Mouse (Mus musculus): ENCODE data around the gene Tet3. TPM values are rescaled to one million over a fixed set of nuclear protein-coding genes. Genes with fewer than 3 reads are reported as not detected.
A peak's percentile ranks its signal among the peaks of the same experiment; 100 is the strongest.

Gene Tet3
- polyA plus RNA-seq, 1 experiment from 2014 or later = 13.9 TPM

DNA sequence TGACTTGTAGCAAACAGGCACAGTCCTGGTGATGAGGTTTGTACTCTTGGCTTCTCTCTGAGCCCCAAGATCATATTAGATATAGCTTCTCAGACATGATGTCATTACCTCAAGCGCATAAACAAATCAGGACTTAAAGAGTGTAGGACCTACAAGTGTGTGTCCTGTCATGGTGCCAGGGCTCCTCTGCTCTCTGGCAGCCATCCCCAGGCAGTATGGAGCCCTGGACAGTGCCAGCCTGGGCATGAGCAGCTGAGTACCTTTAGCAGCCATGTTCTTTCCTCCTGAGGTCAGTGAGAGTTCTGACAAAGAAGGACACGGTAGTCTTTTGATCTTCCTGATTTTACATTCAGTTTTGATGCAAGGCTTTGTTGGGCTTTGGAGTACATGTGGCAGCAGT, 115.9 kb downstream of the Tet3 start:
- 97% methylated on average over 2 of the region's 2 CpGs for WGBS (ENCODE audit: missing documents)
- peaks cover 59% of the 10 kb centered on the region for H3K36me3 ChIP-seq (ENCODE audit: inconsistent target)

DNA sequence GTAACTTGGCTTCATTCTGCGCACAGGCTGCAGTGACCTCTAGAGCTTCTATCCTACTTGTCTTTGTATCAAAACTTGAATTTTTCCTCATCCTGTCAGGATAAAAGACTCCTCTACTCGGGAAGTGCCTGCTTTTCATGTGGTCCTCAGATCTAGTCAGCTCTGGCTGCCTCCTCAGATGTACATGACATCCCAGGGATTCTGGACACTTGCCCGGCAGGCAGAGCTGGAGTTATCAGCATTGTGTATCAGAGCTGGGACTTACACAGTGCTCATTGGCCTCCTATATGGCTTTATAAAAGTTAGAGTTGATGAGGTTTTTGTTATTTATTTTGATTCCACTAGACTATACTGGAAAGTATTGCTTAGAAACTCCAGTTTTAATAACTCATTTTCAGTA, 117.5 kb downstream of the Tet3 start:
- Histone ChIP-seq H3K4me3 (ENCODE audit: inconsistent target) (no peak overlapping the region), H3K36me3 (ENCODE audit: inconsistent target) (peaks cover 73% of the 10 kb centered on the region), H3K79me2 (ENCODE audit: inconsistent target) (peaks cover 67% of the 10 kb centered on the region; the same call in 1 of the 2 replicates), H3K27ac (no peak overlapping the region)
- 85% methylated on average over 3 of the region's 3 CpGs for WGBS (ENCODE audit: missing documents)

More for the DNA sequence above, 115.9 kb downstream of the Tet3 start:
- H3K79me2 ChIP-seq (ENCODE audit: inconsistent target) = peaks cover 51% of the 10 kb centered on the region; the same call in 1 of the 2 replicates
- H3K4me3 ChIP-seq (ENCODE audit: inconsistent target) = no peak overlapping the region
- H3K27ac ChIP-seq = no peak overlapping the region

GRCm38 (mm10) chr6:83327591-83328190, 131.2 kb downstream of the Tet3 start:
- Histone ChIP-seq H3K4me3 (ENCODE audit: inconsistent target) (no peak overlapping the region; the same call in 1 of the 2 replicates), H3K27ac (no peak overlapping the region), H3K79me2 (ENCODE audit: inconsistent target) (peaks cover 85% of the 10 kb centered on the region), H3K36me3 (ENCODE audit: inconsistent target) (peaks cover 42% of the 10 kb centered on the region)
- WGBS (ENCODE audit: missing documents) = 88% methylated on average over 3 of the region's 3 CpGs

DNA sequence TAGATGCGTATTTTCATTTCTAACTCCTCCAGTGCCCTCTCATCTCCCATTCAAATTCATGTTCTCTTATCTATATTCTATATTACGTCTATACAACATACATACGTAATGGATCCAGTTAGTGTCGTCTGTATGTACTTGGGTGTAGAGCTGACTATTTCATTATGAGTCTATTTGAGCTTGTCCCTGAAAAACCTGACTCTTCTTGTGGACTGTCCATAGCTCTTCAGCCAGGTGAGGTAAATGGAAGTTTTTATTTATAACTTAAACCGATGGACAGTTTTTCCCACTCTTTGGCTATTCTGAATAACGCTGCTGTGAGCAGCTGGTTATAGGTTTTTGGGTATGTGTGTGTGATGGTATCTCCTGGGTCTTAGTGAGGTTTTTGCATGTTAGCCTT, 132.1 kb downstream of the Tet3 start:
- Histone ChIP-seq H3K4me3 (ENCODE audit: inconsistent target) (peak overlapping the region; percentile 93), H3K36me3 (ENCODE audit: inconsistent target) (peaks cover 35% of the 10 kb centered on the region), H3K27ac (peak overlapping the region; percentile 43), H3K79me2 (ENCODE audit: inconsistent target) (peaks cover 77% of the 10 kb centered on the region)
- 52% methylated on average over 6 of the region's 6 CpGs for WGBS (ENCODE audit: missing documents)

DNA sequence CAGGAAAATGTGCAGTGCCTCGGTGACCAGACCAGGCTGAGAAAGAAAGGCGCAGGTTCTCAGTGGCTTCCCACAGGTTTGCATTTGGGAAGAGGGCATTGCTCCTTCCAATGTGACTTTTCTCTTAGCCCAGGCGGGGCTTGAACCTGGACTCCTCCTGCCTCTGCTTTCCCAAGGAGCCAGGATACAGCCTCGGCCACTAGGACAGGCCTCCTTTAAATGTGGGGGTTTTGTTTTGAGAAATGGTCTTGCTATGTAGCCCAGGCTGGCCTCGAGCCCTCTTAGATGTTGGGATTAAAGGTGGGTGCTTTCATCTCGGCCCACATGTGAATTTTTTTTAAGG, 132.5 kb downstream of the Tet3 start:
- 2% methylated on average over 5 of the region's 6 CpGs for WGBS (ENCODE audit: missing documents)
- H3K4me3 ChIP-seq (ENCODE audit: inconsistent target) = peak overlapping the region; percentile 93
- peaks cover 31% of the 10 kb centered on the region for H3K36me3 ChIP-seq (ENCODE audit: inconsistent target)
- peaks cover 73% of the 10 kb centered on the region for H3K79me2 ChIP-seq (ENCODE audit: inconsistent target)
- H3K27ac ChIP-seq = peak overlapping the region; percentile 43

DNA sequence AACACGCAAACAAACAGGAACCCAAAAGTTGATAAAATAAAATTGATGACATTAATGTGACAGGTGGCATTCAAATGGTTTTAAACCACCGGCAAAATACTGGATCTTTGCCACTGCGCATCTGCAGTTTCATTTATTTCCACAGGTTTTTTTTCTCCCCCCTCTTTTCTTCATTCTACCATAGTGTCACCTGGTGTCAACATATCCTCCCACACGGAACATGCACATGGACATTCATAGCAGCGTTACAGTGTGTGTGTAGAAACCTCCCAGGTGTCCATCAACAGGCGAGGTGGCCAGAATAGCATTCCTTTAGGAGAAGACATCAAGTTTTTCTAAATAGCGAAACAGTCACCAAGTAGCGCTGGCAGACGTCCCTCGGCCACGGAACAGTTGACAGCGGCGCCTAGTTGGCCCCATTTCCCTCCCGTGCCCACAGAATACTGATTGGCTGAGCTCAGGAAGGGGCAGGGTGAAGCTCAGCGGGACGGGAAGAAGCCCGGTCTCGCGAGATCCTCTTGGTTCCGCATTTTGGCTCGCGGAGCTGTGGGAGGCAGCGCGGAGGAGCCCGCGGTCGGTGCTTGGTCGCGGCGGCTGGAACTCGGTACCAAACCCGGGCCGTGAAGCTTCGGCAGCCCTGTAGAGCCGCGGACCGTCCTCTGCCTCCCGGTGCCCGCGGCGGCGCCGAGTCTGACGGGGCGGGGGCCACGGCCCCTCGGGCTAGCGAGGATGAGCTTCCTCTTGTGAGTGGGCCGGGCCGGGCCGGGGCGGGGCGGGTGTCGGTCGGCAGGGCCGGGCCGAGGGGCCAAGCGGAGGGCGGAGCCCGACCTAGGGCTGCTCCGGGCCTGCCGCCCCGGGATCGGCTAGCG, 133.1 kb downstream of the Tet3 start, which contains the start of the genes Mthfd2 and Mob1a:
Gene Mthfd2, minus strand, starts transcription at position 384 of the 869 bp plus-strand sequence.
Gene Mob1a, plus strand, starts transcription at position 492 of the 869 bp plus-strand sequence.
- peaks cover 25% of the 10 kb centered on the region for H3K36me3 ChIP-seq (ENCODE audit: inconsistent target)
- peak within 1 kb of the TSS; percentile 93 for H3K4me3 ChIP-seq (ENCODE audit: inconsistent target)
- H3K27ac ChIP-seq = peak within 1 kb of the TSS; percentile 44
- H3K79me2 ChIP-seq (ENCODE audit: inconsistent target) = peaks cover 67% of the 10 kb centered on the region
- WGBS (ENCODE audit: missing documents) = under 1% methylated on average over 62 of the region's 65 CpGs

DNA sequence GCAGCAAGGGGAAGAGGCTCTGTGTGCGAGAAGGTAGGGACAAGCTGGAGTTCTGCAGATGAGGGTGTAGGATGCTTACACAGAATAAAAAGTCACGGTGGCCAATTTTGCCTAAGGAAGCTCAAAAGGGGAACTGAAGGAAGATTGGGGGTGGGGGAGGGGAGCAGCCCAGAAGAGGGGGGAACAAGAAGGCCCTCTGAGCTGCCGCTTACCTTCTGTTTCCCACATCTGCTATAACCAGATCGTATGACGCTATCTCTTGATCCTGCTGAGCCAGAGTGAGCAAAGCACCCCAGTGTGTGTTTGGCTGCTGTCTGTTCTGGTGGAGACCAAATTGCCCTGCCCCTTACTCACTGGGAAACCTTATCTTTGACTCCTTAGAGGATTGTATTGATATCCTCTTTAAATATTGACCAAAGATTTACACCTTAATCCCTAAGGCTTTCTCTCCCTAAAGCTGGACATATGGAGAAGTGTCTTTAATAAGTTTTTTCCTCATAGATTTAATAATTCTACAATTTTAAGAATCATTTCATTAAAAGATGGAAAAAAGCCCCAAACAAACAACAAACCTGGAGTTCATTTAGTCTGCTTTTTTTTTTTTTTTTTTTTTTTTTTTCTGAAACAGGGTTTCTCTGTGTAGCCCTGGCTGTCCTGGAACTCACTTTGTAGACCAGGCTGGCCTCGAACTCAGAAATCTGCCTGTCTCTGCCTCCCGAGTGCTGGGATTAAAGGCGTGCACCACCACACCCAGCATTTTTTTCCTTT, 135.0 kb downstream of the Tet3 start:
- H3K27ac ChIP-seq = peak overlapping the region; percentile 68
- H3K36me3 ChIP-seq (ENCODE audit: inconsistent target) = peaks cover 7% of the 10 kb centered on the region; the same call in 1 of the 2 replicates
- WGBS (ENCODE audit: missing documents) = 5% methylated on average over 5 of the region's 8 CpGs
- H3K79me2 ChIP-seq (ENCODE audit: inconsistent target) = peaks cover 47% of the 10 kb centered on the region
- no peak overlapping the region for H3K4me3 ChIP-seq (ENCODE audit: inconsistent target)

DNA sequence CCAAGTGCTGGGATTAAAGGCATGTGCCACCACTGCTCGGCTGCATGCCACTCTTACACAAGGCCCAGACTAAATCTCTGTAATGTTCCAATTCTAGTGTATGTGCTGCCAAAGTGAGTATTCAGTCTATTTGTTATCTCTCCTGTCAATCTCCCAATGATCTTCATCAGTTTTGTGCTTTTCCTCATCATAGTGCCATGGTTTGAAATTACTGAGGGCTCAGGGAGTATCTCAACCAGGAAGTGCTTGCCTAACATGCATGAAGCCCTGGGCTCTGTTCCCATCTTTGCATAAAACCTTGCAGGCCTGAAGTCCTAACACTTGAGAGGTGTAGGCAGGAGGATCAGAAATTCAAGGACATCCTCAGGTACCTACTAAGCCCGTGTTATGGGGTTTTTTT, 136.1 kb downstream of the Tet3 start:
- H3K4me3 ChIP-seq (ENCODE audit: inconsistent target) = no peak overlapping the region
- 87% methylated on average over 1 of the region's 2 CpGs for WGBS (ENCODE audit: missing documents)
- H3K36me3 ChIP-seq (ENCODE audit: inconsistent target) = no peaks in the 10 kb centered on the region
- H3K79me2 ChIP-seq (ENCODE audit: inconsistent target) = peaks cover 37% of the 10 kb centered on the region
- H3K27ac ChIP-seq = peak overlapping the region; percentile 68

GRCm38 (mm10) chr6:83321927-83322326, 137.0 kb downstream of the Tet3 start:
- peaks cover 31% of the 10 kb centered on the region for H3K79me2 ChIP-seq (ENCODE audit: inconsistent target)
- 60% methylated on average over 1 of the region's 1 CpGs for whole genome bisulfite sequencing (ENCODE audit: missing documents)
- H3K27ac ChIP-seq = peak overlapping the region; percentile 68

DNA sequence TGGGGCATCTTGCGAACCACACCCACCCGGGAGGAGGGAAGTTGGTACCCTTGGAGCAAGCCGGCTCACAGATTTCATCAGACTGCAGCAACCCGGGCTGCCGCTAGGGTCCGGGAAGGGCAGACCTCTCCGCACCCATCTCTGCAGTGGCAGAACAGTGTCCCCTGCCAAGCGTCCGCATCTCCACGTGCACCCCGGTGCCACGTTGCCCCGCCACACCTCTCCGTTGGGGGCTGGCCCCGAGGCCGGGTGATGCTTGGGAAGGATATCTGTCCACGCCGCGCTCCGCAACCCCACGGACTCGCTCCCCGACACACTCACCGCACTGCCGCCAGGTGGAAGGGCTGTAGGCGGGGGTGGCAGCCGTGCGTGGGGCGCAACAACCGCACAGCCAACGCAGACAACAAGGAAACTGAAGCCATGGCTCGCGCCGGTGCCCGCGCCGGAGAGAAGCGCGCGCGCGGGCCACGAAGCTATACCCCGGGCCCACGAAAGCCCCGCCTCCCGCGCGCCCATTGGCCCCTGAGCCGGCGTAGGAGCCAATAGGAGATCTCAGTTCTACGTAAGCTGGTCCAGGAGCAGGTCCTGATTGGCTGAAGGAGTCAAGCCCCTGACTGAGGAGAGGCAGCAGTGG, 141.7 kb downstream of the Tet3 start:
- Histone ChIP-seq H3K36me3 (ENCODE audit: inconsistent target) (peaks cover 11% of the 10 kb centered on the region; the same call in 1 of the 2 replicates), H3K27ac (peak overlapping the region; percentile 54), H3K4me3 (ENCODE audit: inconsistent target) (peak overlapping the region; percentile 59), H3K79me2 (ENCODE audit: inconsistent target) (peaks cover 43% of the 10 kb centered on the region)
- under 1% methylated on average over 47 of the region's 52 CpGs for WGBS (ENCODE audit: missing documents)

More at GRCm38 (mm10) chr6:83321927-83322326, 137.0 kb downstream of the Tet3 start:
- no peak overlapping the region for H3K4me3 ChIP-seq (ENCODE audit: inconsistent target)
- H3K36me3 ChIP-seq (ENCODE audit: inconsistent target) = no peaks in the 10 kb centered on the region

DNA sequence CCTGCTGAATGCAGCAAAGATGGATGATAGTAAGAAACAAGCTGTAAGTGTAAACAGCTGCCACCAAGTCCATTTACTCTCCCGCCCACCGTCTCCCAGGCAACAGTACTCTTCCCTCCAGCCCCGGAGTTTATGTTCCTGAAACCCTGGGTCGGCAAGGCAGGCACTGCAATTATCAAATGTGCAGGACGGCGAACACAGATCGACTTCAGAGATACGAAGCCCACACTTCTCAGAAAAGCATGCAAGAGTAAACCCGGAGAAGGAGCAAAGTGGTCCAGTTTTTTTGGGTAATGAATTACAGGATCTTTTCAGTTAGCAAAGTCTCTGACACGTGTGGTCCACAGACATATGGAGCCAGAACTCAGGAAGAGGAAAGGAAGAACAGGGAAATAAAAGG, 142.9 kb downstream of the Tet3 start:
- Histone ChIP-seq H3K79me2 (ENCODE audit: inconsistent target) (peaks cover 43% of the 10 kb centered on the region), H3K4me3 (ENCODE audit: inconsistent target) (peak overlapping the region; percentile 59), H3K36me3 (ENCODE audit: inconsistent target) (peaks cover 21% of the 10 kb centered on the region), H3K27ac (peak overlapping the region; percentile 54)
- 17% methylated on average over 10 of the region's 10 CpGs for WGBS (ENCODE audit: missing documents)

GRCm38 (mm10) chr6:83315293-83315692, 143.6 kb downstream of the Tet3 start:
- H3K4me3 ChIP-seq (ENCODE audit: inconsistent target) = no peak overlapping the region
- H3K36me3 ChIP-seq (ENCODE audit: inconsistent target) = peaks cover 28% of the 10 kb centered on the region
- no peak overlapping the region for H3K27ac ChIP-seq
- peaks cover 43% of the 10 kb centered on the region for H3K79me2 ChIP-seq (ENCODE audit: inconsistent target)

- no peak overlapping the region for H3K27ac ChIP-seq
- 89% methylated on average over 8 of the region's 8 CpGs for WGBS (ENCODE audit: missing documents)
Observed at GRCm38 (mm10) chr6:83312514-83312913, 146.4 kb downstream of the Tet3 start.

More at GRCm38 (mm10) chr6:83312514-83312913, 146.4 kb downstream of the Tet3 start:
- no peak overlapping the region for H3K4me3 ChIP-seq (ENCODE audit: inconsistent target)
- H3K79me2 ChIP-seq (ENCODE audit: inconsistent target) = peaks cover 43% of the 10 kb centered on the region
- peaks cover 45% of the 10 kb centered on the region for H3K36me3 ChIP-seq (ENCODE audit: inconsistent target)
